Mouse (Mus musculus) bone marrow, adult 2 months (tissue): Measurements from ENCODE around the gene Sgip1. TPM values are rescaled to one million over a fixed set of nuclear protein-coding genes. Genes with fewer than 3 reads are reported as not detected.

Experiments used
- H3K27ac ChIP-seq: fragments of 200-500 bp; 2 replicates; pipeline ENCODE4 v1.5.1; 2012; ENCODE audit warnings: low read depth, mild to moderate bottlenecking, control low read depth, inconsistent platforms, low read length; ENCODE audit not compliant: control insufficient read depth, poor library complexity, insufficient read depth
- H3K4me1 ChIP-seq: fragments of 200-500 bp; 2 replicates; pipeline ENCODE4 v1.6.1; 2011; ENCODE audit warnings: low read length; ENCODE audit not compliant: control insufficient read depth, insufficient read depth
- H3K4me3 ChIP-seq: fragments of 200-500 bp; replicated peaks from 2 replicates; pipeline ENCODE3; 2011; ENCODE audit warnings: mild to moderate bottlenecking, low read depth, low read length, control low read depth; ENCODE audit not compliant: control insufficient read depth
- CTCF ChIP-seq: fragments of 200-500 bp; IDR thresholded peaks from 2 replicates; pipeline ENCODE4 v1.5.1; 2011; ENCODE audit warnings: low read length, control low read depth; ENCODE audit not compliant: control insufficient read depth, insufficient read depth
- POLR2A ChIP-seq: fragments of 200-500 bp; IDR thresholded peaks from 2 replicates; pipeline ENCODE4 v1.6.1; 2011; ENCODE audit warnings: low read depth, mild to moderate bottlenecking, control low read depth, low read length, borderline replicate concordance; ENCODE audit not compliant: control insufficient read depth
- WGBS: fragments of 180-500 bp; shearing (Covaris S2); methylation state at CpG from one replicate; pipeline ENCODE4 v1.1.7; 2018; 5-methylcytosine and 5-hydroxymethylcytosine counted together
- polyA plus RNA-seq: library from polyadenylated mRNA; stranded (reverse); fragments of >200 nt; gene quantifications from 2 replicates; pipeline ENCODE4 v1.2.4, GENCODE M21; 2011; ENCODE audit warnings: low replicate concordance; ENCODE audit not compliant: missing spikeins, insufficient read depth, insufficient read length

Sgip1 gene
- polyA plus RNA-seq, 1 experiment = 1.2 TPM

GRCm38 (mm10) chr4:102783063-102783748, 42.1 kb downstream of the Sgip1 start:
- WGBS = 69% methylated on average over 7 of the region's 7 CpGs
- TF ChIP-seq CTCF = no peak
- TF ChIP-seq POLR2A = no peak
- Histone ChIP-seq H3K27ac (no peak overlapping the region), H3K4me1 (no peaks in the 10 kb centered on the region), H3K4me3 (no peak overlapping the region)

- TF ChIP-seq POLR2A = no peak
- TF ChIP-seq CTCF = no peak
- H3K4me3 ChIP-seq = no peak overlapping the region
- H3K27ac ChIP-seq = no peak overlapping the region
- 28% methylated on average over 4 of the region's 4 CpGs for WGBS
- H3K4me1 ChIP-seq = no peaks in the 10 kb centered on the region
Measured at GRCm38 (mm10) chr4:102785158-102785557, 44.1 kb downstream of the Sgip1 start.

GRCm38 (mm10) chr4:102792100-102792790, 51.1 kb downstream of the Sgip1 start:
- H3K4me3 ChIP-seq = no peak overlapping the region
- TF ChIP-seq CTCF = no peak
- no peak for TF ChIP-seq POLR2A
- H3K27ac ChIP-seq = no peak overlapping the region
- 34% methylated on average over 8 of the region's 8 CpGs for WGBS
- no peaks in the 10 kb centered on the region; the same call in 1 of the 2 replicates for H3K4me1 ChIP-seq

- no peak overlapping the region for H3K4me3 ChIP-seq
- no peak overlapping the region for H3K27ac ChIP-seq
- no peak for TF ChIP-seq CTCF
- no peak for TF ChIP-seq POLR2A
- H3K4me1 ChIP-seq = no peaks in the 10 kb centered on the region; the same call in 1 of the 2 replicates
- 40% methylated on average over 1 of the region's 1 CpGs for WGBS
Measured at GRCm38 (mm10) chr4:102801471-102801870, 60.4 kb downstream of the Sgip1 start.

GRCm38 (mm10) chr4:102801936-102802335, 60.8 kb downstream of the Sgip1 start:
- Histone ChIP-seq H3K27ac (no peak overlapping the region), H3K4me1 (no peaks in the 10 kb centered on the region; the same call in 1 of the 2 replicates), H3K4me3 (no peak overlapping the region)
- whole genome bisulfite sequencing = 75% methylated on average over 4 of the region's 4 CpGs
- TF ChIP-seq POLR2A (no peak), CTCF (no peak)

- H3K4me3 ChIP-seq = no peak overlapping the region
- TF ChIP-seq POLR2A = no peak
- no peak for TF ChIP-seq CTCF
- no peaks in the 10 kb centered on the region; the same call in 1 of the 2 replicates for H3K4me1 ChIP-seq
- no peak overlapping the region for H3K27ac ChIP-seq
- WGBS = 68% methylated on average over 5 of the region's 5 CpGs
Measured at GRCm38 (mm10) chr4:102804611-102805010, 63.5 kb downstream of the Sgip1 start.

- 81% methylated on average over 3 of the region's 3 CpGs for WGBS
Measured at GRCm38 (mm10) chr4:102806987-102807386, 65.9 kb downstream of the Sgip1 start.

GRCm38 (mm10) chr4:102808258-102808657, 67.2 kb downstream of the Sgip1 start:
- H3K27ac ChIP-seq = no peak overlapping the region
- no peaks in the 10 kb centered on the region; the same call in 1 of the 2 replicates for H3K4me1 ChIP-seq
- TF ChIP-seq CTCF (no peak), POLR2A (no peak)

More at GRCm38 (mm10) chr4:102806987-102807386, 65.9 kb downstream of the Sgip1 start:
- H3K4me3 ChIP-seq = no peak overlapping the region
- no peaks in the 10 kb centered on the region; the same call in 1 of the 2 replicates for H3K4me1 ChIP-seq
- H3K27ac ChIP-seq = no peak overlapping the region
- TF ChIP-seq CTCF = no peak
- TF ChIP-seq POLR2A = no peak

More at GRCm38 (mm10) chr4:102808258-102808657, 67.2 kb downstream of the Sgip1 start:
- no peak overlapping the region for H3K4me3 ChIP-seq
